Mouse (Mus musculus) mouse embryonic stem cell (cell line): ENCODE data around the gene Hoxd3.

Experiments
- in situ Hi-C, 2 experiments: fragments of 300-500 bp; cut with MboI; formaldehyde crosslinking; loops; 1 replicate in 1 of 2; 3 replicates in 1 of 2; pipeline ENCODE4 v1.14.3; 2019 to 2020; ENCODE audit warnings: low sequenced_read_pairs in 2 of 2, low pct_unique_long_range_greater_than_20kb in 1 of 2, mixed read lengths in 1 of 2; ENCODE audit not compliant: unreplicated experiment in 1 of 2

Hoxd3 gene

GRCm38 (mm10) chr2:74741979-74742277 lies 30.2 kb downstream of the Hoxd3 start:
- in situ Hi-C loops, result no loop called here

- in situ Hi-C loops, result no loop called here
These were observed 34.0 kb downstream of the Hoxd3 start for GRCm38 (mm10) chr2:74745540-74746297.

GRCm38 (mm10) chr2:74746298-74746921 lies 34.7 kb downstream of the Hoxd3 start:
- in situ Hi-C loops, result no loop called here

GRCm38 (mm10) chr2:74747006-74747405 lies 35.3 kb downstream of the Hoxd3 start:
- in situ Hi-C loops, result no loop called here

- in situ Hi-C loops, result no loop called here
These were observed 36.0 kb downstream of the Hoxd3 start for GRCm38 (mm10) chr2:74747661-74748141.

- in situ Hi-C loops, result no loop called here
These were observed 36.8 kb downstream of the Hoxd3 start for GRCm38 (mm10) chr2:74748436-74748995.

- in situ Hi-C loops, result no loop called here
These were observed 37.8 kb downstream of the Hoxd3 start for GRCm38 (mm10) chr2:74749337-74750121.

- in situ Hi-C loops, result no loop called here
These were observed 39.1 kb downstream of the Hoxd3 start for GRCm38 (mm10) chr2:74750731-74751250.

GRCm38 (mm10) chr2:74751861-74752260 lies 40.1 kb downstream of the Hoxd3 start:
- in situ Hi-C loops, result no loop called here

GRCm38 (mm10) chr2:74752431-74753174 lies 40.9 kb downstream of the Hoxd3 start:
- in situ Hi-C loops, result no loop called here

GRCm38 (mm10) chr2:74753175-74753523 lies 41.4 kb downstream of the Hoxd3 start:
- in situ Hi-C loops, result no loop called here

GRCm38 (mm10) chr2:74753711-74754110 lies 42.0 kb downstream of the Hoxd3 start:
- in situ Hi-C loops, result no loop called here

- in situ Hi-C loops, result no loop called here
These were observed 48.4 kb downstream of the Hoxd3 start for GRCm38 (mm10) chr2:74760146-74760545.

GRCm38 (mm10) chr2:74761941-74762340 lies 50.2 kb downstream of the Hoxd3 start:
- in situ Hi-C loops, result no loop called here

- in situ Hi-C loops, result no loop called here
These were observed 51.0 kb downstream of the Hoxd3 start, which contains the start of gene Hoxd1 for GRCm38 (mm10) chr2:74762522-74763244. TSS of gene Hoxd1 (plus strand) at chr2:74762980.

- in situ Hi-C loops, result no loop called here
These were observed 51.6 kb downstream of the Hoxd3 start for GRCm38 (mm10) chr2:74763245-74763735.

GRCm38 (mm10) chr2:74763976-74764375 lies 52.2 kb downstream of the Hoxd3 start:
- in situ Hi-C loops, result no loop called here

GRCm38 (mm10) chr2:74774359-74774758 lies 62.6 kb downstream of the Hoxd3 start:
- in situ Hi-C loops, result no loop called here
